Mouse (Mus musculus): ENCODE results near the gene Galr2. TPM values are rescaled to one million over a fixed set of nuclear protein-coding genes. Genes with fewer than 3 reads are reported as not detected.

The Galr2 gene
- polyA plus RNA-seq, 1 experiment from 2014 or later, result not detected

Other genes starting within 250 kb of the Galr2 start
- 1.4 and 1.7 TPM in 2 replicates for gene Unc13d, start 203.0 kb upstream of the Galr2 start, polyA plus RNA-seq (2016; fragmentation: Nextera tagmentation; extraction: Ambion mirVana)
- 33.2 and 36.6 TPM in 2 replicates for gene Wbp2, start 193.9 kb upstream of the Galr2 start, polyA plus RNA-seq (2016; fragmentation: Nextera tagmentation; extraction: Ambion mirVana)
- 6.0 and 7.9 TPM in 2 replicates for gene Trim47, start 153.7 kb upstream of the Galr2 start, polyA plus RNA-seq (2016; fragmentation: Nextera tagmentation; extraction: Ambion mirVana)
- gene Trim65, start 149.8 kb upstream of the Galr2 start, polyA plus RNA-seq (2016; fragmentation: Nextera tagmentation; extraction: Ambion mirVana), result 2.1 and 3.0 TPM in 2 replicates
- 86.9 and 90.8 TPM in 2 replicates for gene Mrpl38, start 142.1 kb upstream of the Galr2 start, polyA plus RNA-seq (2016; fragmentation: Nextera tagmentation; extraction: Ambion mirVana)
- 54.0 and 60.3 TPM in 2 replicates for gene Fbf1, start 112.8 kb upstream of the Galr2 start, polyA plus RNA-seq (2016; fragmentation: Nextera tagmentation; extraction: Ambion mirVana)
- gene Ten1, start 82.1 kb upstream of the Galr2 start, polyA plus RNA-seq (2016; fragmentation: Nextera tagmentation; extraction: Ambion mirVana), result 64.7 and 71.3 TPM in 2 replicates
- gene Acox1, start 81.9 kb upstream of the Galr2 start, polyA plus RNA-seq (2016; fragmentation: Nextera tagmentation; extraction: Ambion mirVana), result 18.1 and 21.2 TPM in 2 replicates
- 2.4 and 3.3 TPM in 2 replicates for gene Evpl, start 42.9 kb upstream of the Galr2 start, polyA plus RNA-seq (2016; fragmentation: Nextera tagmentation; extraction: Ambion mirVana)
- gene Srp68, start 6.7 kb upstream of the Galr2 start, polyA plus RNA-seq (2016; fragmentation: Nextera tagmentation; extraction: Ambion mirVana), result 110 and 112 TPM in 2 replicates
- gene Exoc7, start 26.3 kb downstream of the Galr2 start, polyA plus RNA-seq (2016; fragmentation: Nextera tagmentation; extraction: Ambion mirVana), result 77.6 and 82.8 TPM in 2 replicates
- gene Foxj1, start 54.5 kb downstream of the Galr2 start, polyA plus RNA-seq (2016; fragmentation: Nextera tagmentation; extraction: Ambion mirVana), result 0.18 TPM in 2 replicates
- 25.2 and 26.7 TPM in 2 replicates for gene Rnf157, start 132.1 kb downstream of the Galr2 start, polyA plus RNA-seq (2016; fragmentation: Nextera tagmentation; extraction: Ambion mirVana)
- 36.6 and 48.4 TPM in 2 replicates for gene Ubald2, start 153.2 kb downstream of the Galr2 start, polyA plus RNA-seq (2016; fragmentation: Nextera tagmentation; extraction: Ambion mirVana)
- 0.35 TPM in 2 replicates for gene Qrich2, start 185.3 kb downstream of the Galr2 start, polyA plus RNA-seq (2016; fragmentation: Nextera tagmentation; extraction: Ambion mirVana)
- gene Prpsap1, start 213.3 kb downstream of the Galr2 start, polyA plus RNA-seq (2016; fragmentation: Nextera tagmentation; extraction: Ambion mirVana), result 186 and 199 TPM in 2 replicates
- 1.4 and 1.8 TPM in 2 replicates for gene Sphk1, start 250.0 kb downstream of the Galr2 start, polyA plus RNA-seq (2016; fragmentation: Nextera tagmentation; extraction: Ambion mirVana)